Mouse (Mus musculus) adrenal gland (tissue): Measurements from ENCODE around the gene Rtn3.

Experiments
- intact Hi-C: fragments of 180-260 bp; cut with DNase I; formaldehyde crosslinking; loops from one replicate; pipeline ENCODE4 v1.15.1; 2025
- microRNA-seq, 2 experiments: library from miRNA; unstranded; fragments of <30 nt; microRNA quantifications; one replicate each; pipeline ENCODE4; 2019

The Rtn3 gene

DNA sequence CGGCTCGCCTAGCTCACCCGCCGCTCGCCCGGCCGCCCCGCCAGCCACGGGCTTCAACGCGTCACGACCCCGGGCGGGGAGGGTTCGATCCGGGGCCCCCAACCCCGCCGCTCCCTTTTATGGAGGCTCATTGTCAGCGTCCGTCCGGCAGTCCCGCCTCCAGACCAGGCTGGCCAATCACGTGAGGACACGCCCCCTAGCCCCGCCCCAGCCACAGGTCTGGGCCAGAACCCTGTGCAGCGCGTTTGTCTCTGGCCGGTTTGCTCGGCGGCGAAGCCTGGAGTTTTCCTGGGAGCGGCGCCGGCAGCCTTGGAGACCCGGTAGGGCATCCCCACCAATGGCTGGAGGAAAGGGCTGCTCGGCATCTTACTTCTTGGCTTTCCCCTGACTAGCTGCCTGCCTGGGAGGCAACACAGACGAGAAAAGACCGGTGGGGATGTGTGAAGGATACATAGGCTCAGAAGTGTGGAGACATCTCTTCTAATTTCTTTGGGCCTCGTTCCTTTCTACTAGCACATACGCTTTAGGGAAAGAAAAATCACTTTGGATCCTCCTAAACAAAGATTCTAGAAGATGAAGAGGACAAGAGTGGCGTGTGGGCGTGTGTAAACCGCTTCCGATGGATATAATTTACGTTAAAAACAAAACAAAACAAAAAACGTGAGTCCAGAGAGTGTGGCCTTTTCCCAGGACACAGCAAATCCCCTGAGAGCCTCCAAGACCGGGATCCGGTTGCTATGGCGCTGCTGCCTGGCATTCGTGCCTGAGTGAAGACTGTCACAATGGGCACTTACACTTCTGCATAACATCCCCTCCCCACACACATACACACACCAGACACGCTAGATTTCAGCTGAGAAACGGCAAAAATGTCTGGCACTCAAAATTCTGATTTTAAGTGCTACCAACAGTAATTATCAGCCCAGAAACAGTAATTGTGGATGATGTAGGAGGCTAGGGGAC, 99.9 kb downstream of the Rtn3 start, which contains the start of gene Spindoc:
Gene Spindoc (minus strand): TSS at position 92 of the 963 bp plus-strand sequence.
- intact Hi-C loops: loop anchor here (5.0 kb wide), 1 partner anchor 34 kb away; the partner anchor contains the start of gene 2700081O15Rik

GRCm38 (mm10) chr19:7382248-7382902, 100.7 kb downstream of the Rtn3 start:
- intact Hi-C loops: loop anchor here (5.0 kb wide), 1 partner anchor 35 kb away; the partner anchor contains the start of gene 2700081O15Rik

GRCm38 (mm10) chr19:7381906-7382247, 101.2 kb downstream of the Rtn3 start:
- intact Hi-C loops: loop anchor here (5.0 kb wide), 1 partner anchor 35 kb away; the partner anchor contains the start of gene 2700081O15Rik

DNA sequence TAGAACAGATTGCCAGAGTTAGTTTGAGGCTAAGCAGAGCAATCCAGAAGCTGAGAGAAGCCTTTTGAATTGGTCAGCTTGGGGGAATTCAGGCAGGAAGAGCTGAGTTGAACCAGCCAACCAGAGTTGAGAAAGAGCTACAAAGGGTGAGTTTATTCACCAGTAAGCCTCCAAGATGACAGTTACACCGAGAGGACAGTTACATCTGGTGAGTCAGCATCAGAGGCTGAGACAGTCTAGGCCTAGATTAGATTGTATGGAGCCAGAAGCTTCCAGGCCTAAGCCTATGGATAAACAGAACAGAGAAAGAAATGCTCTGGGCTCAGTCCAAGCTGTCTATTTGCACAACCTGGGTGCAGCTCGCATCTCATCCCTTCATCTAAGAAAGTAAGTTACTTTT, 105.4 kb downstream of the Rtn3 start:
- intact Hi-C loops: no loop called here

Small RNA genes within 50 kb of the gene (microRNA-seq; reads per million reads assigned to microRNA genes)
- gene Mir6991: 0.34 to 0.37 reads per million in 2 experiments
